Mouse (Mus musculus): ENCODE measurements at regions not wholly inside any gene's neighbourhood (a gene's known extent, or its start where the extent isn't known, plus 50 kb on each side); places are given as distances from the start of the nearest gene placed in this dataset.

GRCm38 (mm10) chr13:28575202-28575851 lies 318.0 kb downstream of the Gm11361 start:
- in situ Hi-C loops (cut with MboI; ENCODE audit: low pct_ligation_motif_present, low pct_unique_long_range_greater_than_20kb, low sequenced_read_pairs) = no loop called here
- DNase-seq (ENCODE audit: extremely low read depth) = no peak

GRCm38 (mm10) chr13:28573364-28573763 lies 316.0 kb downstream of the Gm11361 start:
- Histone ChIP-seq H3K79me2 (replicated peaks; ENCODE audit: control insufficient read depth, extremely low read depth, insufficient read depth, poor library complexity, severe bottlenecking) (no peaks in the 10 kb centered on the region), H3K36me3 (replicated peaks in 1 of 2; ENCODE audit: control insufficient read depth in 1 of 2, insufficient read depth in 1 of 2, low read length in 1 of 2) (no peaks in the 10 kb centered on the region), H3K9me3 (replicated peaks; ENCODE audit: low read length) (no peaks in the 10 kb centered on the region), H3K4me2 (ENCODE audit: insufficient read depth, low read depth, poor library complexity, severe bottlenecking) (no peak overlapping the region), H3K9ac (ENCODE audit: insufficient read depth, low read depth) (no peak overlapping the region), H3K27ac (ENCODE audit: insufficient read depth, low read depth) (no peak overlapping the region), H3K27me3 (replicated peaks) (no peaks in the 10 kb centered on the region), H3K4me3 (replicated peaks in 1 of 3; ENCODE audit: low read depth in 2 of 3, low read length in 2 of 3, poor library complexity in 1 of 3) (no peak overlapping the region), H3K4me1 (ENCODE audit: control insufficient read depth in 1 of 2, insufficient read depth in 2 of 2) (no peaks in the 10 kb centered on the region)
- in situ Hi-C loops (cut with MboI; ENCODE audit: low pct_ligation_motif_present, low pct_unique_long_range_greater_than_20kb, low sequenced_read_pairs) = no loop called here
- dilution Hi-C loops (cut with MboI; ENCODE audit: extremely low pct_ligation_motif_present, extremely low pct_unique_long_range_greater_than_20kb, low sequenced_read_pairs) = no loop called here
- no peak for DNase-seq (ENCODE audit: extremely low read depth)
- TF ChIP-seq ZMIZ1 (IDR thresholded peaks at IDR 0.05; ENCODE audit: low read depth, low read length) (no peak), MAZ (IDR thresholded peaks at IDR 0.05; ENCODE audit: low read depth, low read length) (no peak), POLR2A (IDR thresholded peaks at IDR 0.05; ENCODE audit: low read depth, low read length) (no peak), USF2 (conservative IDR thresholded peaks at IDR 0.05; ENCODE audit: low read depth, low read length) (no peak)

More at GRCm38 (mm10) chr13:28575202-28575851, 318.0 kb downstream of the Gm11361 start:
- no peak overlapping the region for H3K9ac ChIP-seq (ENCODE audit: insufficient read depth, low read depth)
- no peak overlapping the region for H3K27ac ChIP-seq (ENCODE audit: insufficient read depth, low read depth)
- TF ChIP-seq HCFC1 (IDR thresholded peaks at IDR 0.05; ENCODE audit: low read depth, low read length) (no peak), EP300 (IDR thresholded peaks at IDR 0.05; ENCODE audit: low read length) (no peak), BHLHE40 (IDR thresholded peaks at IDR 0.05; ENCODE audit: low read depth, low read length) (no peak), CHD2 (IDR thresholded peaks at IDR 0.05; ENCODE audit: low read length) (no peak), UBTF (IDR thresholded peaks at IDR 0.05; ENCODE audit: low read depth, low read length) (no peak), NRF1 (IDR thresholded peaks at IDR 0.05; ENCODE audit: low read depth, low read length) (no peak), CHD1 (IDR thresholded peaks at IDR 0.05; ENCODE audit: low read depth, low read length) (no peak), ZKSCAN1 (IDR thresholded peaks at IDR 0.05; ENCODE audit: borderline replicate concordance, low read depth, low read length) (no peak), USF1 (IDR thresholded peaks at IDR 0.05; ENCODE audit: low read depth, low read length) (no peak), MAX (IDR thresholded peaks at IDR 0.05; ENCODE audit: low read length) (no peak), USF2 (conservative IDR thresholded peaks at IDR 0.05; ENCODE audit: low read depth, low read length) (no peak), ELF1 (IDR thresholded peaks at IDR 0.05; ENCODE audit: low read depth, low read length) (no peak), RAD21 (IDR thresholded peaks at IDR 0.05; ENCODE audit: low read depth, low read length) (no peak), ZMIZ1 (IDR thresholded peaks at IDR 0.05; ENCODE audit: low read depth, low read length) (no peak), PAX5 (IDR thresholded peaks at IDR 0.05; ENCODE audit: low read length) (no peak)
- no peaks in the 10 kb centered on the region for H3K79me2 ChIP-seq (replicated peaks; ENCODE audit: control insufficient read depth, extremely low read depth, insufficient read depth, poor library complexity, severe bottlenecking)
- dilution Hi-C loops (cut with MboI; ENCODE audit: extremely low pct_ligation_motif_present, extremely low pct_unique_long_range_greater_than_20kb, low sequenced_read_pairs) = no loop called here
- no peaks in the 10 kb centered on the region for H3K36me3 ChIP-seq (replicated peaks in 1 of 2; ENCODE audit: control insufficient read depth in 1 of 2, insufficient read depth in 1 of 2, low read length in 1 of 2)
- no peak overlapping the region for H3K4me2 ChIP-seq (ENCODE audit: insufficient read depth, low read depth, poor library complexity, severe bottlenecking)
- no peak overlapping the region for H3K4me3 ChIP-seq (replicated peaks in 1 of 3; ENCODE audit: low read depth in 2 of 3, low read length in 2 of 3, poor library complexity in 1 of 3)
- no peaks in the 10 kb centered on the region for H3K9me3 ChIP-seq (replicated peaks; ENCODE audit: low read length)
- no peaks in the 10 kb centered on the region for H3K4me1 ChIP-seq (ENCODE audit: control insufficient read depth in 1 of 2, insufficient read depth in 2 of 2)
- H3K27me3 ChIP-seq (replicated peaks) = no peaks in the 10 kb centered on the region

Measured in CH12.LX (cell line).